Mouse (Mus musculus) thymus, postnatal 4 days (tissue): Measurements from ENCODE around the gene Gns.
A peak's percentile ranks its signal among the peaks of the same experiment; 100 is the strongest.
"Not testable (repeated sequence)": the region's sequence is repeated elsewhere in the genome, so short reads cannot be mapped to it uniquely, and the experiment has no call there.

ENCODE experiments used
- DNase-seq: peaks from one replicate; pipeline ENCODE4 v3.0.0; 2021

Gene Gns

DNA sequence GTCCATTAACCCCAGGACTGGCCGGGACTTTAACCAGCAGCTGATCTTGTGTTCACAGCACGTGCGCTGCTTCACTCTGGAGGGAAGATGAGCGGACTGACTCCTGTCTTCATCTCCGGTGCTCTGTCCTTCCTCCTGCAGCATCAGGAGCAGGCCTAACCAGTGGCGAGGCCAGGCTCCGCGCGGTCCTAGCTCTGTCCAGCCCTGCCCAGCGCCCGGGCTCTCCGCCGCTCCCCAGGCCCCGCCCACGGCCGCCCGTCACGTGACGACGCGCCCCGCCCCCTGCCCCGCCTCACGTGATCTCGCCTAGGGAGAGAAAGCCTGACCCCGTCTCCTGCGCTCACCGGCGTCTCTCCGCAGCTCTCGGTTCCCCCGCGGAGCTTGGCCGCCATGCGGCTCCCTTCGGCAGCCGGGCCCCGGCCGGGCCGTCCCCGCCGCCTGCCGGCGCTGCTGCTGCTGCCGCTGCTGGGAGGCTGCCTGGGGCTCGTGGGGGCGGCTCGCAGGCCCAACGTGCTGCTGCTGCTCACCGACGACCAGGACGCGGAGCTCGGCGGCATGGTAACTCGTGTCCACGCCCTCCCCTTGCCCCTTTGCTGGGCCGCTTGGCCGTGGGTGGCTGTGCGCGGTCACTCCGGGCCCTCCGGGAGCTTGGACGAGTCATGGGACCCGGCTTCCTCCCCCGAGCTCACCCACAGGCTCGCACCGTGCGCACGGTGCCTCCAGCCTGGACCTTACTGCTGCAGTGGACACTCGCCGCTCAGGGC is at the start of gene Gns:
Gene Gns (plus strand): TSS at position 290 of the 764 bp plus-strand sequence.
- peak; percentile 92 for DNase-seq

DNA sequence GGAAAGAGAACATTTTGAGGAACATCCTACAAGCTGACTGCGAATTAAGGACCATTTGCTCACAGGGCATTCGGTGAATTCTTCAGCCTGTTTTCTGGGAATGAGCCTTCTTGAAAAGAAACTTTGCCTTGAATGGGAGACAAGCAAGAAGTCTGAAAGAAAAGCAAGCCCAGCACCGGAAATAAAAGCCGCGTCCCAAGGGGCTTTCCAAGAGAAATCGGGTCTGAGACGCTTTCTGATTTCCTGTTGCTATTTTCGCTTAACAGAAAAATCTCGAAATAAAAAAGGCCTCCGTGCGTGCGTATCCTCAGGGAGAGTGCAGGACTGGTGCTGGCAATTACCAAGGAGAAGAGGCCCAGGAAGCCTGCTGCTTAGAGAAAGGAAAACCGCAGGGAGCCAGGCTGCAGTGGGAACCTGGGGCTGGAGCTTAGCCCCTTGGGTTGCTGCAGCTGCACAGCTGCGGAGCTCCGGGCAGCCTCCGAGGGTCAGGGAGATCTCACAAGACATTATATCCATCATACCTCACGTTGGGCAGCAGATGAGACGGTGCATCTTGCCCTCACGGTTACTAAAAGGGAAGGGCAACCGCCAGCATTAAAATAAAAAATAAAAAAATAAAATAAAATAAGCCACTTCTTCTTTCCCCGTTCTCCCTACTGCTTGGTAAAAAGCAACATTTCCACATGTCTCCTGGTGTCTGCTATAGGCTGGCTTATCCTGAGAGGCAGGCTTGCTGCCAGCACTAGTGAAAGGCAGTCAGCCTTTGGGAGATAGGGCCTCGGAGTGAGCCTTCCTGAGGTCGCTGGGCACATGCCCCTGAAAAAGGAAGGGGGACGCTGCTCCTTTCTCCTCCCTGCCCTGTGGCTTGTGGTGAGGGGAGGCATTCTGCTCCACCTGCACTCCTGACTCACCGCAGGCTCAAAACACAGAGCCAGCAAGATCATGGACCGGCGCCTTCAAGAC is 49.3 kb upstream of the Gns start:
- DNase-seq: no peak

DNA sequence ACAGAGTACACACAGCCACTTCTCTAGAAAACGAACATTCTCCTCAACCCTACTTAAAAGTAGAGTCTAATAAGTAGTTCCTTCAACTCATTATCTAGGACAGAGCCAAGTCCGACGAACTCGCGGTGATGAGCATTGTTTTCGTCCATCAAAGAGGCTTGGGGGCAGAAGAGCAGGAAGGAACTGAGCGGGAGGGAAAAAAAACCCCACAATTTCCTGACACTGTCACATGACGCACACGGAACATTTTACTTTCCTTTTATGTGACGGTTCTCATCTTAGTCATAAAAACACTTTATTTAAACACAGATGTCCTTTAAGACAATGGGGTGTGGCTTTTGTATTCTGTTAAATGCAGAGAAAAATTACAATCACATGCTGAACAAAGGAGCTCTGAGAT is 48.5 kb upstream of the Gns start:
- DNase-seq: no peak

DNA sequence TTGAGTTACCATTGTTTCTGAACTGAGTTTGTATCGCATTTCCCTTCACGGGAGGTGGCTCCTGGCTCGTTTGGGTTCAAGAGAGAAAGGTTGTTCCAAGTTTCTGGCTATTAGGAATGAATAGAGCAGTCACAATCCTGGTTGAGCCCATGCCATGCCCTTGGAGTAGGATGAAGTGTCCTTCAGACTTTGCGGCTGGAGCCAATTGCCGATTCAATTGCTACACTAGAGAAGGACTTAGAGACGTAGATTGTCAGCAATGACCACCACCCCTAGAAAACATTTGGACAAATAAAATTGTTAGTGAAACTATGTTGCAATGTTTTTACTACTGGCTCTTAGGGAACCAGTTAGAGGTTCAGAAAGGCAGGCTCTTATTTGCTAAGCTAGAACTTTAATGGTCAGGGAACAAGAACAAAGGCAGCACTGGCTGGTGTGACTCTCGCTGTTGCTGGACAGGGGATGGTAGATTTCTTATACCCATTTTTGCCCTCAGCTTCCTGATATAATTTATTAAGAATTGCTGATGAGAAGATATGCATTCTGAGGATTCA is 46.4 kb upstream of the Gns start:
- DNase-seq: no peak

DNA sequence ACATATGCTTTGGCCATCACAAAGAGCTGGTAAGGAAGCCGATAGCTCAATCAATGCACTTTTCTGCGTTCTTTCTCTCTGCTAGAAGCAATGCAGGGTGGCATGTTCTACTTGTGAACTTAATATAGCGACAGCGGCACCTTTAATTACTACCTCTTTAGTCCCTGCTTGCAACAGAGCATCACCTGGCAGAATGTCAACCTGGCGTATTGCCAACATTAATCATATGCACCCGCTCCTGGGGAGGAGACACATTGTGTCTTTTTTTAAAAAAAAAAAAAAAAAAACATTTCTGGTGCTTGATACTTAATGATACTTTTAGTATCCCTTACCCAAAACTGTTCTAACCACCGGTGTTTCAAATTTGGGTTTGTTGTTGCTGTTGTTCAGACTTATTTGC is 41.4 kb upstream of the Gns start:
- no peak for DNase-seq

DNA sequence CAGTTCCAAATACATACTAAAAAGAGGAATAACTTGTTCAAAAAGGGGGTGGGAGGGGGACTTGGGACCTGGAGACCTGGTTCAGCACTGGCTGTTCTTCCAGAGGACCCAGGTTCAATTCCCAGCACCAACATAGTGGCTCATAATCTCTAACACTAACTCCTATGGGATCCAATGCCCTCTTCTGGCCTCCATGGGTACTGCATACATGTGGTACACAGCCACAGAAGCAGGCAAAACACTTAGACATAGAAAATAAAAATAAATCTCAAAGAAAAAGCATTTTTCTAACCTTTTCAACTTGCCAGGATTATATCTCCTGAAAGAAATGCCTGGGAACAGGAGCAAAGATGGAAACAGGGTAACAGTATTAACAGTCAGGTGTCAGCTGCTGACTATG is 38.7 kb upstream of the Gns start:
- DNase-seq: peak; percentile 43

DNA sequence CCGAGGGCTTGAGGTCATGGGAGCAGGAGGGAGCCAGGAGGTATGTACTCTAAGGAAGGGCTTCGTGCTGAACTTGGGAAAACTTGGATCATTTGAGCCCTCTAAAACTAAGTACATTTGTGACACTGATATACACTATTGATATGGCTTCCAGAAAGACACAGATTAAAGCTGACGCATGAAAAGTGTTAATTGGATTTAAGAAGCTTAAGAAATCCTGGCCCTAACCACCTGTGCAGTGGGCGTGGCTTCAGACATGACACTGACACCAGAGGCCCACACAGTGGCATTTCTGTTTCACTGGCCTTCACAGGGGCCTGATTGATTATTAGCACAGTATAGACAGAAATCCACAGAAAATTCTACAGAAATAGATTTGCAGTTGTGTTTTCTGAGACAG is 35.3 kb upstream of the Gns start:
- no peak for DNase-seq

DNA sequence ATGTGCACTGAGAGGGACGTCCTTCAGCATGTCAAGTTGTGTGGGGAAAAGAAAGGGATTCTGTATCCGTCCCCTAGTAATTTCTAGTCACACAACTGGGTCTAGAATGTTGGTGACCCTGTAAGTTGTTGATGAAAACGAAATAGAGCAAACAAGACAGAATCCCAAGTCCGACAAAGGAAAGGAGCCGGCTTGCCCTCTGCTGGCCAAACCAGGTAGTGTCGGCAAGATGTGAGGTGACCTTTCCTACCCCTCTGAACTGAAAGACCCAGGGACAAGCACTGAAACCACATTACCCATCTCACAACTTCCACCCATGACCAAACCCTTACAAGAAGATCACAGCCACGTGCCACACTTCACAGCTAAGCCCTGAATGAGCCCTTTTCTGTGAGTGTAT is 34.0 kb upstream of the Gns start:
- DNase-seq: peak; percentile 87

DNA sequence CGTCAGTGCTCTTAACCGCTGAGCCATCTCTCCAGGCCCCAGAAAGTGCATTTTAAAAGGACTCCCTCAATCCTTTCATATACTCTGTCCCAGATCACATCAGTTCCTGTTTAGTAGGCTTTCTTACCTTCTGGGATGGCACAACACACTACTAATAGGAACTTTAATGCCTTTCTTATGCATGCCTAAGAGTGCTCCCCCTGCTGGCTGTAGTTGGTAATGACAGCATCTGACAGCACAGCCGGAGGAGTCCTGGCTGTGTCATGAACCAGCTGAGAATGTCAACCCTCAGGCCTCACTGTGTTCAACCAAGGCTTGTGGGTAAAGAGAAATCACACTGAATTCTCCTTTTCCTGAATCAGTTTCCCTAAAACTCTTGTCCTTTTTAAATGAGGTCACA is 30.3 kb upstream of the Gns start:
- peak; percentile 83 for DNase-seq

DNA sequence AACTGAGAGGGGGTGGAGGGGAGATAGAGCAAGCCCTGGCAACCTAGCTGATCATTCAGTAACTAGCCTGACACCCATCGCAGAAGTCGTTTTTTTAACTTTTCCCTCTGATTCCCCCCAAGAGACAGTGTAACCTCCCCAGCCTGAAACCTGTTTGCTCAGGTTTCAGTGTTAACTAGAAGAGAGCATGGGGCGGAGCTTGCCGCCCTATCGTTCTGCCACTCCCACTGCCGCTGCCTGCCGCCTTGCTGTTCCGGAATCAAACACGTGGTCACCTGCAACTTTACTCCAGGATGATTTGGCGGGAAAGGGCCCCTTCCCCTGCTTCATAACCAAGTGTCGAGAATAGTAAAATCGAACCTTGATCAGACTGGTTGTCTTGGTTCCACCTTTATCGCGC is 28.4 kb upstream of the Gns start:
- not testable (repeated sequence) for DNase-seq

DNA sequence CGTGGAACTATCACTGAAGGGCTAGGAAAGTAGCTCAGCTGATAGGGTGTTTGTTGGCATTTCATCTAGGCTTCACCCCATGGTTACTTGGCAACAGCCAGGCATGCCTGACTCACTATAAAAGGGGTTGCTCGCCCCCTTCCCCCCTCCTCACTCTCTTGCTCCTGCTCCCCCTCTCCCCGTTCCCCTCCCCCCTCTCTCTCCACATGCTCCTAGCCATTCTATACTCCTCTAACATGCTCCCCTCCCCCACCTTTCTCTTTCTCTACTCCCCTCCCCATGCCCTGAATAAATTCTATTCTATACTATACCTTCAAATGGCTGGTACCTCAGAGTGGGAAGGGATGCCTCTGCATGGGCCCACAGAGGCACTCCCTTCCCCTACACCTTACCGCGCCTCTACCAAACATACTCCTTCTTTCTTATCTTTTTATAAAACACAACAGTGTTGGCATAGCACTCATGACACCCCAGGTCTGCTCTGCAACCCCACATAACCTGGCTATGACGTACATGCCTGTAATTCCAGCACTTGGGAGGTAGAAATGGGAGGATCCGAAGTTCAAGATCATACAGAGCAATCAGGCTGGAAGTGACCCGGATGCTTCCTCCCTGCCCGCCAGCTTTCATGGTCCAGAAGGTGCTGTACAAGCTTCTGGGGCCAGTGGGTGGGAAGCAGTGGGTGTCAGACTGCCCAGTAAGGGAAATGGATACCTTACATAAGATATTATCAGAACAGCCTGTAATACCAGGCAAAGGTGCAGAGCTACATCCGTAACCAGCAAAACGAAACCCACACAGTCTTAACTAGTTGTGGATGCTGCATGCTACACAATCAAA is 23.9 kb upstream of the Gns start:
- DNase-seq: no peak

DNA sequence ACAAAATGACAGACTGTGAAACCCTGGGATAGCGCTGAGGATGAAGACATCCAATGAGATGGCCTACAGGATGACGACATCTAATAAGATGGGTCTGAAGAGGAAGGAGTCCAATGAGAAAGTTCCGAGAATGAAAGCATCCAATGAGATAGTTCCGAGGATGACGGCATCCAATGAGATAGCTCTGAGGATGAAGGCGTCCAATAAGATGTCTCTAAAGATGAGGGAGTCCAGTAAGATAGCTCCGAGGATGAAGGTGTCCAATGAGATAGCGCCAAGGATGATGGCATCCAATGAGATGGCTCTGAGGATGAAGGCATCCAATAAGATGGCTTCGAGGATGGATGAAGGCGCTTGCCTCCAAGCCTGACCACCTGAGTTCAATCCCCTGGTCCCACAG is 22.6 kb upstream of the Gns start:
- DNase-seq: no peak

DNA sequence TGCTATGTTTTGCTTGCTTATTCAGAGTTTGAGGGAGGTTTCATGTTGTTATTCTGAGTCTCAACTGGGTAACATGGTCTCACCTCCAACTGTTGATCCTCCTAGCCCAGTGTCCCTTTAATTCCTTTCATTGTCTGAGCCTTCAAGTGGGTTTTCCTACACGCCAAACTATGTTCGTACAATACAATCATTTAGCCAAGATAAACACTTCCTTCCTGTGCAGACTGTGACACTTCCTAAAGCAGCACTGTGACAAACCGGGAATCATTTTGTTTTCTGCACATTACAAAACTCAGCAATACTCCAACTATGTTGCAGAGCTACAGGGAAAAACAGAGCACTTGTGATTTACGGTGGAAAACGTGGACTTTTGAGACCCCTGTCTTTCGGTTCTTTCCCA is 21.0 kb upstream of the Gns start:
- DNase-seq: no peak

DNA sequence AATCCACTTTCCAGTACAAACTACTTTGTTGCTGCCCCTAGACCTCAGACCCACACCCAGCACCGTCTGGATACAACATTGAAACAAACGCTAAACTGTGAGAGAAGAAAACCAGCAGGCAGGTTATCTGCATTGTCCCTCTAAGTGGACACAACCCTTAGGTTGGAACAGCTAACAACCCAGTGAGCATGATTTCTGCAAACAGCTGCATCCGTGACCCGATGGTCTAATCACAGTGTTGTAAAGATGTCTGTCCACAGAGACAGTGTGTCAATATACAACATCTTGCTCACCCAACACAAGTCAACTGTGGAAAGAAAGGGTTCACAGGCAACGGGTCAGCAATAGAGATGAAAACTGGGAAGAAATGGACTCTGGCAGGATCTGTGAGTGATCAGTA is 15.6 kb upstream of the Gns start:
- no peak for DNase-seq

DNA sequence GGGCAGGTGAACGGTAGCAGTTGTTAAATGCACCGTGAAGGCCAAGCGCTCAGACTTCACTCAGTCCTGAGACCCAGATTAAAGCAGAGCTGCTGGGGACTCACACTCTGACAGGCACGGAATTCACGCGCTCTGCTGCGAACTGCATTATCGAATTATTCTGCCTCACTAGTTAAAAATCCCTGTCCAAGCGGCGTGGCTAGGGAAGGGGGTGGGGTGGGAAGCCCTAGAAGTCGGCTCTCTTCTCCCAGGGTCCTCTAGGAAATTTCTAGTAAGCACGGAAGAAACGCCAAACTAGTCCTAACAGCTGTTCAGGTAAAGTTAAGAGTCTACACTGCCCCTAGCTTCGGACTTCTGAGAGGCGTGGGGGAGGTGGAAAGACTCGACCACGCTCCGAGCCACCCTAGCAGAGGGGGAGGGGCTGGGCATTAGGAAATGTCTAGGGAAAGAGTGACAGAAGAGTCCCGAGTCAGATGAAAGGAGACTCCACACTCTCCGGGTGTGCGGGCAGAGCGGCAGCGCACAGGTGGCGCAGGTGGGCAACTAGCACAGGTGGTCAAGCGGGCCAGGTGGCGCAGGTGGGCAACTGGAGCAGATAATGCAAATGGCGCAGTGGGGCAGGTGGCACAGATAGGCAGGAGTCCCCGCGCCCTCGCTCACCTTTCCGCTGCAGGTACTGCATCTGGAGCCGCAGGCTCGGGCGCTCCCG is 14.4 kb upstream of the Gns start:
- peak; percentile 20 for DNase-seq

DNA sequence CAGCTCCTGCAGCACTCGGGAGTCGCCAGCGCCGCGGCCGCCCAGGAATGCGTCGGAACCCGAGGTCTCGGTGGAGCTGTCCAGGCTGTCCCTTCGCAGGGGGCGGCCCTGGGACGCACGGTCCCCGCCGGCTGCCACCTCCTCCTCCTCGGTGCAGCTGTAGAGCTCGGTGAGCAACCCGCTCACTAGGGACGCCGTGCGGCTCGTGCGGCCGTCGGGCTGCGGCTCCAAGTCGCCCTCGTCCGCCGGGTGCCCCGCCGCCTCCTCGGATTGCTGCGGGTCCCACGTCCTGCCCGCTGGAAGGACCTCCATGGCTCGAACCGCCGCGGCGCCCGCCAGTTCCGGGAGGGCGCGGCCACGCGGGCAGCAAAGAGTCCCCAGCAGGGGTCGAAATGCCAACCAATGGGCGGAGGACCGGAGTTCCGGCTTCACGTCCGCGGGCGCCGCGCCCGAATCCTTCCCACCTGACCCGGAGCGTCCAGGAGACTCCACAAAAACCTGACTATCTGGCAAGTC is 13.8 kb upstream of the Gns start, which contains the start of gene Tbc1d30:
Gene Tbc1d30 (minus strand): TSS at position 213 of the 516 bp plus-strand sequence.
- DNase-seq: peak; percentile 33

DNA sequence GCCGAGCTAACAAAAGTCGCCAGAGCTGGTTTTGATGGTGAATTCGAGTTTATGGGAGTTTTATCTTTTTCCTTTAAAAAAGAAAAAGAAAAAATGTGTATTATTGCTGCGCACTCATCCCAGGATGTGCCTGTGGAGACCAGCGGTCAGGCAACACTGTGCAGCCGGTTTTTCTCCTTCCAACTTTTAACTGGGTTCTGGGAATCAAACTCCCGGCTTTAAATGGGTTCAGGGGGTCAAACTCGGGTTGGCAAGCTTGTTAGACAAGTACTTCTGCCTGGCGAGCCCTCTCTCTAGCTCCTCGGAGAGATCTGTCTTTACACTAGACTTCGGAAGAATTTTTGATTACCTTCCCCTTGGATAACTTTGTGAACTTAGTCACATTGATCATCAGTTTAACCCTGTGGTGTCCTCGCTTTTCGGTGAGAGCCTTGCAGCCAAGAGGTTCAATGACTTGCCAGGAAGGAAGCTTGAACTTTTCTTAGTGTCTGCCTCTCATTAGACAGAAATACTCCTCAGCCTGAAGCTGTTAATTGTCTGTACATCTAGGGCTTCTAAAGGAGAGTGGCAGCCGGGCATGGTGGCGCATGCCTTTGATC is 13.1 kb upstream of the Gns start:
- DNase-seq: no peak

DNA sequence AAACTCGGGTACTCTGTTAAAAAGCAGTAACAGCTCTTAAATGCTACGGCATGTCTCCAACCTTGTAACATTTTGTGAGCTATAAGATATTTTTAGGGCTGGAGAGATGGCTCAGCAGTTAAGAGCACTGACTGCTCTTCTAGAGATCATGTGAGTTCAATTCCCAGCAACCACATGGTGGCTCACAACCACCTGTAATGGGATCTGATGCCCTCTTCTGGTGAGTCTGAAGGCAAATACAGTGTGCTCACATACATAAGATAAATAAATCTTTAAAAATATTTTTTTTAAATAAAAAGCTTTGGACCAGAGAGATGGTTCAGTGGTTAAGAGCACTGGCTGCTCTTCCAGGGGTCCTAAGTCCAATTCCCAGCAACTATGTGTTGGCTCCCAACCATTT is 4.5 kb upstream of the Gns start:
- no peak for DNase-seq

DNA sequence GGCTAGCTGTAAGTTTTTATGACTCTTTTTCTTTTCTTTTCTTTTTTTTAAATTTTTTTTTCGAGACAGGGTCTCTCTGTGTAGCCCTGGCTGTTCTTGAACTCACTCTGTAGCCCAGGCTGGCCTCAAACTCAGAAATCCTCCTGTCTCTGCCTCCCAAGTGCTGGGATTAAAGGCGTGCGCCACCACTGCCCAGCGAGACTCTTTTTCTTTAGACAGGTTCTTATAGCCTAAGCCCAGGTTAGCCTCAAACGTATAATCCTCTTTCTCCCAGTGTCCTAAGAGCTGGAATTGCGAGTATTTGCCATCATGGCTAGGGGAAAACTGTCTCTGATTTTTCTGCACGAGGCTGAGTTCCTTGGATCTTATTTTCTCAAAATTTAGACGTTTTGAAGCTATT is 1.7 kb upstream of the Gns start:
- no peak for DNase-seq

DNA sequence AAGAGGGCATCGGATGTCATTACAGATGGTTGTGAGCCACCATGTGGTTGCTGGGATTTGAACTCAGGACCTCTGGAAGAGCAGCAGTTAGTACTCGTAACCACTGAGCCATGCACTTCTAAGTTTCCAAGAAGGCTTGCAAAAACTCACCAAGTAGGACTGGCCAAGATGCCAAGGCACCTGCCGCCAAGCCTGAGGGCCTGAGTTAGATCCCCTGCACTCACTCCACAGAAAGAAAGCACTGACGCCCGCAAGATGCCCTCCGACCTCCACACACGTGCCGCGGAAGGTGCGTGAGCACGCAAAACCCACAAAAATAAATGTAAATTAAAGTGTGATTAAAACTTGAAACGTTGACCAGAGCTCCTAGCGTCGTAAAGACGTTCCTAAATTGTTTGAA is 584 bp upstream of the Gns start:
- peak; percentile 18 for DNase-seq

DNA sequence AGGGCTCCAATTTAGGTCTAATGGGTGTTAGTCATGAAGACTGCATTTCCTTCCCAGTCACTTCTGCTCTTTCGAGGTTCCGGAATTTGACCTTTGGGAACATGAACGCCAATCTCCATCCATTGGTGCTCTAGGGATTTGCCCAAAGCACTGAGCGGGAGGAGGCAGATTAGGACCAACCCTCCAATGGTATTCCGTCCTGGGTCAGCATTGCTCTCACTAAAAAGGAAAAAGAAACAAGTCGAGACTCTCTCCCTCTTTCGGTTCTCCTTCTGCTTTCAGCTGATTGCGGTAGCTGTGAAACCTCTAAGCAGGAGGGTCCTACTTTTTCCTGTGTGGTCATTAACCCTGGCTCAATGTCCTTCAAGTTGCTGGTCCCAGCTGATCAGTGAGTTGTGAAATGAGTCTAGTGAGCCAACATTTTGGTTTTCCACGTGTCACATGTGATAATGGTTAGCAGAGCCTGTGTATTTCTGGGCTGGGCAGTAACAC is 937 bp downstream of the Gns start:
- no peak for DNase-seq
